Mouse (Mus musculus): ENCODE measurements at regions not wholly inside any gene's neighbourhood (a gene's known extent, or its start where the extent isn't known, plus 50 kb on each side); places are given as distances from the start of the nearest gene placed in this dataset.

GRCm38 (mm10) chr6:98575227-98575626, 232.7 kb upstream of the Gm765 start:
- no peaks in the 10 kb centered on the region for H3K36me3 ChIP-seq (ENCODE audit: insufficient read depth, low read length)
- no peak overlapping the region for H3K4me3 ChIP-seq (ENCODE audit: low read depth, low read length)
- WGBS = 81% methylated on average over 1 of the region's 1 CpGs
- ATAC-seq = no peak
- DNase-seq (ENCODE audit: low spot score) = no peak
- H3K4me2 ChIP-seq (replicated peaks; ENCODE audit: low read depth, low read length) = no peak overlapping the region
- TF ChIP-seq CTCF (IDR thresholded peaks at IDR 0.05) (no peak), EP300 (IDR thresholded peaks at IDR 0.05) (no peak)
- no peaks in the 10 kb centered on the region for H3K27me3 ChIP-seq (replicated peaks; ENCODE audit: insufficient read depth, low read length)
- H3K9ac ChIP-seq (replicated peaks; ENCODE audit: low read depth) = no peak overlapping the region
- no peaks in the 10 kb centered on the region for H3K4me1 ChIP-seq (ENCODE audit: insufficient read depth, low read depth, low read length)
- no peaks in the 10 kb centered on the region for H3K9me3 ChIP-seq (ENCODE audit: low read length)
- no peak overlapping the region for H3K27ac ChIP-seq (ENCODE audit: low read length)

GRCm38 (mm10) chr6:98555702-98556101, 213.1 kb upstream of the Gm765 start:
- Histone ChIP-seq H3K4me1 (ENCODE audit: insufficient read depth, low read depth, low read length) (no peaks in the 10 kb centered on the region), H3K27me3 (replicated peaks; ENCODE audit: insufficient read depth, low read length) (no peaks in the 10 kb centered on the region), H3K9me3 (ENCODE audit: low read length) (no peaks in the 10 kb centered on the region), H3K4me2 (replicated peaks; ENCODE audit: low read depth, low read length) (no peak overlapping the region), H3K4me3 (ENCODE audit: low read depth, low read length) (no peak overlapping the region), H3K36me3 (ENCODE audit: insufficient read depth, low read length) (no peaks in the 10 kb centered on the region), H3K9ac (replicated peaks; ENCODE audit: low read depth) (no peak overlapping the region), H3K27ac (ENCODE audit: low read length) (no peak overlapping the region)
- 85% methylated on average over 1 of the region's 1 CpGs for WGBS
- DNase-seq (ENCODE audit: low spot score) (no peak), ATAC-seq (no peak)
- TF ChIP-seq EP300 (IDR thresholded peaks at IDR 0.05) (no peak), CTCF (IDR thresholded peaks at IDR 0.05) (no peak)

- DNase-seq (ENCODE audit: low spot score) = no peak
- Histone ChIP-seq H3K9me3 (ENCODE audit: low read length) (no peaks in the 10 kb centered on the region), H3K9ac (replicated peaks; ENCODE audit: low read depth) (no peak overlapping the region), H3K36me3 (ENCODE audit: insufficient read depth, low read length) (no peaks in the 10 kb centered on the region), H3K4me1 (ENCODE audit: insufficient read depth, low read depth, low read length) (no peaks in the 10 kb centered on the region), H3K27ac (ENCODE audit: low read length) (no peak overlapping the region), H3K4me3 (ENCODE audit: low read depth, low read length) (no peak overlapping the region), H3K4me2 (replicated peaks; ENCODE audit: low read depth, low read length) (no peak overlapping the region), H3K27me3 (replicated peaks; ENCODE audit: insufficient read depth, low read length) (no peaks in the 10 kb centered on the region)
- ATAC-seq = no peak
- WGBS = 73% methylated on average over 1 of the region's 1 CpGs
- TF ChIP-seq EP300 (IDR thresholded peaks at IDR 0.05) (no peak), CTCF (IDR thresholded peaks at IDR 0.05) (no peak)
Observed at GRCm38 (mm10) chr6:98553922-98554321, 211.4 kb upstream of the Gm765 start.

GRCm38 (mm10) chr6:98551781-98552180, 209.2 kb upstream of the Gm765 start:
- no peaks in the 10 kb centered on the region for H3K4me1 ChIP-seq (ENCODE audit: insufficient read depth, low read depth, low read length)
- no peak overlapping the region for H3K9ac ChIP-seq (replicated peaks; ENCODE audit: low read depth)
- ATAC-seq (no peak), DNase-seq (ENCODE audit: low spot score) (no peak)
- H3K9me3 ChIP-seq (ENCODE audit: low read length) = no peaks in the 10 kb centered on the region
- no peak for TF ChIP-seq CTCF (IDR thresholded peaks at IDR 0.05)
- TF ChIP-seq EP300 (IDR thresholded peaks at IDR 0.05) = no peak
- no peak overlapping the region for H3K4me3 ChIP-seq (ENCODE audit: low read depth, low read length)
- H3K27ac ChIP-seq (ENCODE audit: low read length) = no peak overlapping the region
- H3K36me3 ChIP-seq (ENCODE audit: insufficient read depth, low read length) = no peaks in the 10 kb centered on the region
- WGBS = 93% methylated on average over 3 of the region's 3 CpGs
- H3K27me3 ChIP-seq (replicated peaks; ENCODE audit: insufficient read depth, low read length) = no peaks in the 10 kb centered on the region
- no peak overlapping the region for H3K4me2 ChIP-seq (replicated peaks; ENCODE audit: low read depth, low read length)

GRCm38 (mm10) chr6:98526882-98527440, 184.4 kb upstream of the Gm765 start:
- Histone ChIP-seq H3K36me3 (ENCODE audit: insufficient read depth, low read length) (no peaks in the 10 kb centered on the region), H3K4me3 (ENCODE audit: low read depth, low read length) (no peak overlapping the region), H3K4me1 (ENCODE audit: insufficient read depth, low read depth, low read length) (no peaks in the 10 kb centered on the region), H3K27me3 (replicated peaks; ENCODE audit: insufficient read depth, low read length) (no peaks in the 10 kb centered on the region), H3K9me3 (ENCODE audit: low read length) (no peaks in the 10 kb centered on the region), H3K27ac (ENCODE audit: low read length) (no peak overlapping the region), H3K4me2 (replicated peaks; ENCODE audit: low read depth, low read length) (no peak overlapping the region), H3K9ac (replicated peaks; ENCODE audit: low read depth) (no peak overlapping the region)
- ATAC-seq = no peak
- no peak for TF ChIP-seq CTCF (IDR thresholded peaks at IDR 0.05)
- TF ChIP-seq EP300 (IDR thresholded peaks at IDR 0.05) = no peak
- 64% methylated on average over 15 of the region's 15 CpGs for WGBS
- DNase-seq (ENCODE audit: low spot score) = no peak

- Histone ChIP-seq H3K4me2 (replicated peaks; ENCODE audit: low read depth, low read length) (no peak overlapping the region), H3K4me1 (ENCODE audit: insufficient read depth, low read depth, low read length) (no peaks in the 10 kb centered on the region)
- TF ChIP-seq EP300 (IDR thresholded peaks at IDR 0.05) (no peak), CTCF (IDR thresholded peaks at IDR 0.05) (peak; percentile 86)
Observed at GRCm38 (mm10) chr6:98525286-98525685, 182.7 kb upstream of the Gm765 start.

GRCm38 (mm10) chr6:98524659-98525058, 182.1 kb upstream of the Gm765 start:
- no peaks in the 10 kb centered on the region for H3K36me3 ChIP-seq (ENCODE audit: insufficient read depth, low read length)
- no peak overlapping the region for H3K4me2 ChIP-seq (replicated peaks; ENCODE audit: low read depth, low read length)
- ATAC-seq (no peak), DNase-seq (ENCODE audit: low spot score) (no peak)
- no peak overlapping the region for H3K4me3 ChIP-seq (ENCODE audit: low read depth, low read length)
- no peaks in the 10 kb centered on the region for H3K27me3 ChIP-seq (replicated peaks; ENCODE audit: insufficient read depth, low read length)
- TF ChIP-seq EP300 (IDR thresholded peaks at IDR 0.05) = no peak
- no peak for TF ChIP-seq CTCF (IDR thresholded peaks at IDR 0.05)
- H3K9me3 ChIP-seq (ENCODE audit: low read length) = no peaks in the 10 kb centered on the region
- H3K4me1 ChIP-seq (ENCODE audit: insufficient read depth, low read depth, low read length) = no peaks in the 10 kb centered on the region
- no peak overlapping the region for H3K9ac ChIP-seq (replicated peaks; ENCODE audit: low read depth)
- H3K27ac ChIP-seq (ENCODE audit: low read length) = no peak overlapping the region
- 30% methylated on average over 2 of the region's 2 CpGs for WGBS

More at GRCm38 (mm10) chr6:98525286-98525685, 182.7 kb upstream of the Gm765 start:
- no peak overlapping the region for H3K4me3 ChIP-seq (ENCODE audit: low read depth, low read length)
- ATAC-seq = no peak
- no peak overlapping the region for H3K9ac ChIP-seq (replicated peaks; ENCODE audit: low read depth)
- H3K36me3 ChIP-seq (ENCODE audit: insufficient read depth, low read length) = no peaks in the 10 kb centered on the region
- 6% methylated on average over 6 of the region's 6 CpGs for WGBS
- DNase-seq (ENCODE audit: low spot score) = peak; percentile 81
- H3K27ac ChIP-seq (ENCODE audit: low read length) = no peak overlapping the region
- no peaks in the 10 kb centered on the region for H3K27me3 ChIP-seq (replicated peaks; ENCODE audit: insufficient read depth, low read length)
- H3K9me3 ChIP-seq (ENCODE audit: low read length) = no peaks in the 10 kb centered on the region

All from lung, postnatal 0 days (tissue).